Mouse (Mus musculus): ENCODE measurements at regions not wholly inside any gene's neighbourhood (a gene's known extent, or its start where the extent isn't known, plus 50 kb on each side); places are given as distances from the start of the nearest gene placed in this dataset.
A peak's percentile ranks its signal among the peaks of the same experiment; 100 is the strongest.

- DNase-seq (ENCODE audit: low spot score) (no peak), ATAC-seq (no peak)
- WGBS = 73% methylated on average over 7 of the region's 7 CpGs
Observed at GRCm38 (mm10) chr13:37532596-37533170, 187.7 kb downstream of the Ly86 start.

GRCm38 (mm10) chr13:37533851-37534250 is 188.8 kb downstream of the Ly86 start:
- no peak overlapping the region for H3K27ac ChIP-seq (ENCODE audit: low read depth, low read length)
- no peak for DNase-seq (ENCODE audit: low spot score)
- no peak for ATAC-seq
- no peaks in the 10 kb centered on the region for H3K27me3 ChIP-seq (replicated peaks; ENCODE audit: control insufficient read depth, insufficient read depth, low read length)
- no peaks in the 10 kb centered on the region for H3K4me1 ChIP-seq (ENCODE audit: control insufficient read depth, insufficient read depth, low read length)
- no peak overlapping the region for H3K4me3 ChIP-seq (ENCODE audit: low read depth, low read length)
- H3K4me2 ChIP-seq (ENCODE audit: low read length) = no peak overlapping the region
- no peaks in the 10 kb centered on the region for H3K36me3 ChIP-seq (ENCODE audit: control insufficient read depth, insufficient read depth, low read length)
- WGBS = 84% methylated on average over 4 of the region's 4 CpGs
- H3K9ac ChIP-seq (ENCODE audit: low read length) = no peak overlapping the region
- H3K9me3 ChIP-seq (replicated peaks; ENCODE audit: control insufficient read depth, low read length) = no peaks in the 10 kb centered on the region

More at GRCm38 (mm10) chr13:37532596-37533170, 187.7 kb downstream of the Ly86 start:
- Histone ChIP-seq H3K4me2 (ENCODE audit: low read length) (no peak overlapping the region), H3K27me3 (replicated peaks; ENCODE audit: control insufficient read depth, insufficient read depth, low read length) (no peaks in the 10 kb centered on the region), H3K27ac (ENCODE audit: low read depth, low read length) (no peak overlapping the region), H3K36me3 (ENCODE audit: control insufficient read depth, insufficient read depth, low read length) (no peaks in the 10 kb centered on the region), H3K9me3 (replicated peaks; ENCODE audit: control insufficient read depth, low read length) (no peaks in the 10 kb centered on the region), H3K4me1 (ENCODE audit: control insufficient read depth, insufficient read depth, low read length) (no peaks in the 10 kb centered on the region), H3K4me3 (ENCODE audit: low read depth, low read length) (no peak overlapping the region), H3K9ac (ENCODE audit: low read length) (no peak overlapping the region)

GRCm38 (mm10) chr13:37537330-37537729 is 192.3 kb downstream of the Ly86 start:
- H3K4me1 ChIP-seq (ENCODE audit: control insufficient read depth, insufficient read depth, low read length) = no peaks in the 10 kb centered on the region
- ATAC-seq (no peak), DNase-seq (ENCODE audit: low spot score) (no peak)
- 85% methylated on average over 6 of the region's 6 CpGs for WGBS
- no peak overlapping the region for H3K9ac ChIP-seq (ENCODE audit: low read length)
- H3K9me3 ChIP-seq (replicated peaks; ENCODE audit: control insufficient read depth, low read length) = no peaks in the 10 kb centered on the region
- no peaks in the 10 kb centered on the region for H3K36me3 ChIP-seq (ENCODE audit: control insufficient read depth, insufficient read depth, low read length)
- H3K4me3 ChIP-seq (ENCODE audit: low read depth, low read length) = no peak overlapping the region
- H3K27ac ChIP-seq (ENCODE audit: low read depth, low read length) = no peak overlapping the region
- H3K4me2 ChIP-seq (ENCODE audit: low read length) = no peak overlapping the region
- H3K27me3 ChIP-seq (replicated peaks; ENCODE audit: control insufficient read depth, insufficient read depth, low read length) = 0 out of 2 replicates have a peak, but pooled peaks cover 3% of the 10 kb centered on the region

- 85% methylated on average over 6 of the region's 6 CpGs for WGBS
- Histone ChIP-seq H3K4me2 (ENCODE audit: low read length) (no peak overlapping the region), H3K4me1 (ENCODE audit: control insufficient read depth, insufficient read depth, low read length) (no peaks in the 10 kb centered on the region), H3K4me3 (ENCODE audit: low read depth, low read length) (no peak overlapping the region), H3K36me3 (ENCODE audit: control insufficient read depth, insufficient read depth, low read length) (no peaks in the 10 kb centered on the region), H3K9ac (ENCODE audit: low read length) (no peak overlapping the region), H3K27ac (ENCODE audit: low read depth, low read length) (no peak overlapping the region), H3K9me3 (replicated peaks; ENCODE audit: control insufficient read depth, low read length) (no peaks in the 10 kb centered on the region), H3K27me3 (replicated peaks; ENCODE audit: control insufficient read depth, insufficient read depth, low read length) (0 out of 2 replicates have a peak, but pooled peaks cover 3% of the 10 kb centered on the region)
- DNase-seq (ENCODE audit: low spot score) (no peak), ATAC-seq (no peak)
Observed at GRCm38 (mm10) chr13:37537793-37538192, 192.8 kb downstream of the Ly86 start.

- Histone ChIP-seq H3K27me3 (replicated peaks; ENCODE audit: control insufficient read depth, insufficient read depth, low read length) (0 out of 2 replicates have a peak, but pooled peaks cover 3% of the 10 kb centered on the region), H3K4me1 (ENCODE audit: control insufficient read depth, insufficient read depth, low read length) (no peaks in the 10 kb centered on the region), H3K9ac (ENCODE audit: low read length) (no peak overlapping the region), H3K27ac (ENCODE audit: low read depth, low read length) (no peak overlapping the region), H3K9me3 (replicated peaks; ENCODE audit: control insufficient read depth, low read length) (no peaks in the 10 kb centered on the region), H3K36me3 (ENCODE audit: control insufficient read depth, insufficient read depth, low read length) (no peaks in the 10 kb centered on the region), H3K4me2 (ENCODE audit: low read length) (no peak overlapping the region), H3K4me3 (ENCODE audit: low read depth, low read length) (no peak overlapping the region)
- no peak for ATAC-seq
- DNase-seq (ENCODE audit: low spot score) = no peak
- 9% methylated on average over 4 of the region's 5 CpGs for WGBS
Observed at GRCm38 (mm10) chr13:37540980-37541531, 196.0 kb downstream of the Ly86 start.

- Histone ChIP-seq H3K27me3 (replicated peaks; ENCODE audit: control insufficient read depth, insufficient read depth, low read length) (0 out of 2 replicates have a peak, but pooled peaks cover 3% of the 10 kb centered on the region), H3K4me2 (ENCODE audit: low read length) (no peak overlapping the region), H3K27ac (ENCODE audit: low read depth, low read length) (no peak overlapping the region), H3K9me3 (replicated peaks; ENCODE audit: control insufficient read depth, low read length) (no peaks in the 10 kb centered on the region), H3K36me3 (ENCODE audit: control insufficient read depth, insufficient read depth, low read length) (no peaks in the 10 kb centered on the region), H3K9ac (ENCODE audit: low read length) (no peak overlapping the region), H3K4me3 (ENCODE audit: low read depth, low read length) (no peak overlapping the region), H3K4me1 (ENCODE audit: control insufficient read depth, insufficient read depth, low read length) (no peaks in the 10 kb centered on the region)
- DNase-seq (ENCODE audit: low spot score) (peak; percentile 63), ATAC-seq (0 out of 2 replicates have a peak, but pooled peaks have one; percentile 7)
- WGBS = 16% methylated on average over 6 of the region's 6 CpGs
Observed at GRCm38 (mm10) chr13:37541674-37542073, 196.7 kb downstream of the Ly86 start.

- no peak overlapping the region for H3K27ac ChIP-seq (ENCODE audit: low read depth, low read length)
- H3K9ac ChIP-seq (ENCODE audit: low read length) = no peak overlapping the region
- 0 out of 2 replicates have a peak, but pooled peaks cover 3% of the 10 kb centered on the region for H3K27me3 ChIP-seq (replicated peaks; ENCODE audit: control insufficient read depth, insufficient read depth, low read length)
- DNase-seq (ENCODE audit: low spot score) (no peak), ATAC-seq (no peak)
- no peaks in the 10 kb centered on the region for H3K4me1 ChIP-seq (ENCODE audit: control insufficient read depth, insufficient read depth, low read length)
- no peak overlapping the region for H3K4me3 ChIP-seq (ENCODE audit: low read depth, low read length)
- H3K36me3 ChIP-seq (ENCODE audit: control insufficient read depth, insufficient read depth, low read length) = no peaks in the 10 kb centered on the region
- H3K4me2 ChIP-seq (ENCODE audit: low read length) = no peak overlapping the region
- 89% methylated on average over 13 of the region's 13 CpGs for WGBS
- H3K9me3 ChIP-seq (replicated peaks; ENCODE audit: control insufficient read depth, low read length) = no peaks in the 10 kb centered on the region
Observed at GRCm38 (mm10) chr13:37542744-37543196, 197.8 kb downstream of the Ly86 start.

- no peaks in the 10 kb centered on the region for H3K36me3 ChIP-seq (ENCODE audit: control insufficient read depth, insufficient read depth, low read length)
- no peaks in the 10 kb centered on the region for H3K9me3 ChIP-seq (replicated peaks; ENCODE audit: control insufficient read depth, low read length)
- H3K27me3 ChIP-seq (replicated peaks; ENCODE audit: control insufficient read depth, insufficient read depth, low read length) = 0 out of 2 replicates have a peak, but pooled peaks cover 3% of the 10 kb centered on the region
- 86% methylated on average over 3 of the region's 3 CpGs for WGBS
- ATAC-seq (no peak), DNase-seq (ENCODE audit: low spot score) (no peak)
- H3K27ac ChIP-seq (ENCODE audit: low read depth, low read length) = no peak overlapping the region
- H3K4me3 ChIP-seq (ENCODE audit: low read depth, low read length) = no peak overlapping the region
- H3K4me2 ChIP-seq (ENCODE audit: low read length) = no peak overlapping the region
- H3K4me1 ChIP-seq (ENCODE audit: control insufficient read depth, insufficient read depth, low read length) = no peaks in the 10 kb centered on the region
- no peak overlapping the region for H3K9ac ChIP-seq (ENCODE audit: low read length)
Observed at GRCm38 (mm10) chr13:37543788-37544187, 198.8 kb downstream of the Ly86 start.

GRCm38 (mm10) chr13:37544696-37545095 is 199.7 kb downstream of the Ly86 start:
- no peak overlapping the region for H3K4me3 ChIP-seq (ENCODE audit: low read depth, low read length)
- ATAC-seq (no peak), DNase-seq (ENCODE audit: low spot score) (no peak)
- H3K9ac ChIP-seq (ENCODE audit: low read length) = no peak overlapping the region
- no peak overlapping the region for H3K27ac ChIP-seq (ENCODE audit: low read depth, low read length)
- H3K27me3 ChIP-seq (replicated peaks; ENCODE audit: control insufficient read depth, insufficient read depth, low read length) = 0 out of 2 replicates have a peak, but pooled peaks cover 3% of the 10 kb centered on the region
- WGBS = 96% methylated on average over 2 of the region's 2 CpGs
- H3K36me3 ChIP-seq (ENCODE audit: control insufficient read depth, insufficient read depth, low read length) = no peaks in the 10 kb centered on the region
- H3K4me2 ChIP-seq (ENCODE audit: low read length) = no peak overlapping the region
- no peaks in the 10 kb centered on the region for H3K4me1 ChIP-seq (ENCODE audit: control insufficient read depth, insufficient read depth, low read length)
- no peaks in the 10 kb centered on the region for H3K9me3 ChIP-seq (replicated peaks; ENCODE audit: control insufficient read depth, low read length)
